Mouse (Mus musculus) E14TG2a.4 (cell line): Measurements from ENCODE around the gene Aff3.

Experiments
- CTCF ChIP-seq: conservative IDR thresholded peaks from 2 replicates; pipeline ENCODE4 v1.5.1; 2014; ENCODE audit warnings: low read length
- NANOG ChIP-seq: IDR thresholded peaks from 2 replicates; pipeline ENCODE4 v1.6.1; 2014; ENCODE audit warnings: borderline replicate concordance, low read length, mixed read lengths
- POU5F1 ChIP-seq: IDR thresholded peaks from 2 replicates; pipeline ENCODE4 v1.6.1; 2014; ENCODE audit warnings: low read length, borderline replicate concordance

DNA sequence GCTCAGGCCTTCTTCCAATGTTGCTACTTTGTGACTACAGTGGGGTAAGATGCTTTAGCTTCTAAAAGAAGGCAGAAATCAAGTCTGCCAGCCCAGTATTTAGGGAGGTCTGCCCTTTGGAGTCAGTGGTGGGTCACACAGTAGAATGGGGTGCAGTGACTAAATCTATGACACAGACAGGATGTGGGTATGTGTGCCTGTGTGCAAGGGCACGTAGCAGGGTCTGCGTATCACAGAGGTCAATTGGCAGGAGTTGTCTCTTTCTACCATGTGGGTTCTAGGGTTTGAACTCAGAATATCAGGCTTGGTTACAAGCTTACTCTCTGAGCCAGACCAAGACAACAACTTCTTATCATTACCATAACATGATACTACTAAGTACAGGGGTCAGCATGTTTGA, 393.4 kb downstream of the Aff3 start:
- TF ChIP-seq CTCF (no peak), POU5F1 (no peak), NANOG (no peak)
